Mouse (Mus musculus): Measurements from ENCODE around the gene D6Ertd527e. TPM values are rescaled to one million over a fixed set of nuclear protein-coding genes. Genes with fewer than 3 reads are reported as not detected.
A peak's percentile ranks its signal among the peaks of the same experiment; 100 is the strongest.

The D6Ertd527e gene
- polyA plus RNA-seq, 1 experiment from 2014 or later: 0.53 TPM

GRCm38 (mm10) chr6:87099671-87100296 is 4.8 kb upstream of the D6Ertd527e start:
- H3K27ac ChIP-seq (ENCODE audit: low read depth): peak overlapping the region; percentile 61; the same call in 1 of the 2 replicates
- ATAC-seq (ENCODE audit: insufficient read depth): no peak
- no peaks in the 10 kb centered on the region for H3K36me3 ChIP-seq (ENCODE audit: insufficient read depth)
- DNase-seq: peak; percentile 90
- no peak for TF ChIP-seq CTCF (IDR thresholded peaks at IDR 0.05; ENCODE audit: low read depth)
- H3K27me3 ChIP-seq (ENCODE audit: insufficient read depth, low read length): no peaks in the 10 kb centered on the region
- no peak overlapping the region for H3K4me2 ChIP-seq
- 34% methylated on average over 7 of the region's 7 CpGs for WGBS
- H3K4me1 ChIP-seq (ENCODE audit: insufficient read depth): peaks cover 9% of the 10 kb centered on the region; the same call in 1 of the 2 replicates
- no peaks in the 10 kb centered on the region for H3K9me3 ChIP-seq (ENCODE audit: low read depth, low read length)
- no peak overlapping the region for H3K4me3 ChIP-seq (ENCODE audit: low read depth, low read length)
- H3K9ac ChIP-seq: no peak overlapping the region

- Histone ChIP-seq H3K9me3 (ENCODE audit: low read depth, low read length) (no peaks in the 10 kb centered on the region), H3K36me3 (ENCODE audit: insufficient read depth) (no peaks in the 10 kb centered on the region), H3K4me1 (ENCODE audit: insufficient read depth) (peaks cover 9% of the 10 kb centered on the region; the same call in 1 of the 2 replicates), H3K27ac (ENCODE audit: low read depth) (peak overlapping the region; percentile 61; the same call in 1 of the 2 replicates), H3K9ac (no peak overlapping the region), H3K27me3 (ENCODE audit: insufficient read depth, low read length) (no peaks in the 10 kb centered on the region), H3K4me3 (ENCODE audit: low read depth, low read length) (no peak overlapping the region), H3K4me2 (no peak overlapping the region)
- no peak for ATAC-seq (ENCODE audit: insufficient read depth)
- TF ChIP-seq CTCF (IDR thresholded peaks at IDR 0.05; ENCODE audit: low read depth): no peak
- WGBS: 63% methylated on average over 9 of the region's 9 CpGs
- peak; percentile 17 for DNase-seq
Observed at GRCm38 (mm10) chr6:87100297-87101020, 4.1 kb upstream of the D6Ertd527e start.

DNA sequence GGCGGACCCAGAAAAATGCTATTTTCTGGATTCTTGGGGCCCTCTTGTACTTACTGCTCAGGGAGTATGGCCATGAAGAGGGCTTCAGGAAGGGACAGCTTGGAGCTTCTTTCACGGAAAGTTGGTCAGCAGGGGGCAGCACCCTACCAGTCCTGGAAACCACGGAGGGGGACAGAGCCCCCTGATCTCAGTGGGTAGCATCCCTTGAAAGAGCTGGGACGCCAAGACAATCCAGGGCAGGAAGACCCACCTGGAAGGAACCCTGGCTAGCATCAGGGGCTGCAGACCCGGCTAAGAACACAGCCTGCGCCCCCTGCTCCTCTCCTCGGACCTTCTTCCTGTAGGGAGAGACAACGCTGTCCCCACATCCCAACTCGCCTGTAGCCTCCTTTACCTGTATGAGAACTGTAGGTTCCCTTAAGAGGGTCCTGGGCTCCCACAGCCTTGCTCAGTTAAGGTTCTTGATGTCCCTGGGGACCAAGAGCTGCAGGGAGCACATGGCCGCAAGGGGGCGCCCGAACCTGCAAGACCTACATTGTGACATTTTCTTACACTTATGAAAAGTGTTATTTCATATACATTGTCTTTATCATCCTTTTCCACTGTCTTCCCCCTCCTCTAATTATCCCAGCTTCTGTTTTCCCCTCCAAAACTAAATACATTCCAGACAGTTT is 3.1 kb upstream of the D6Ertd527e start:
- Histone ChIP-seq H3K4me1 (ENCODE audit: insufficient read depth) (peaks cover 9% of the 10 kb centered on the region; the same call in 1 of the 2 replicates), H3K9me3 (ENCODE audit: low read depth, low read length) (no peaks in the 10 kb centered on the region), H3K27me3 (ENCODE audit: insufficient read depth, low read length) (no peaks in the 10 kb centered on the region), H3K9ac (0 out of 2 replicates have a peak overlapping the region, but pooled peaks have one; percentile 35), H3K4me3 (ENCODE audit: low read depth, low read length) (0 out of 2 replicates have a peak overlapping the region, but pooled peaks have one; percentile 14), H3K36me3 (ENCODE audit: insufficient read depth) (no peaks in the 10 kb centered on the region), H3K4me2 (peak overlapping the region; percentile 58), H3K27ac (ENCODE audit: low read depth) (peak overlapping the region; percentile 43; the same call in 1 of the 2 replicates)
- peak; percentile 90 for TF ChIP-seq CTCF (IDR thresholded peaks at IDR 0.05; ENCODE audit: low read depth)
- 10% methylated on average over 12 of the region's 12 CpGs for WGBS
- ATAC-seq (ENCODE audit: insufficient read depth) (peak; percentile 68), DNase-seq (peak; percentile 96)

GRCm38 (mm10) chr6:87101955-87102353 is 2.6 kb upstream of the D6Ertd527e start:
- no peaks in the 10 kb centered on the region for H3K27me3 ChIP-seq (ENCODE audit: insufficient read depth, low read length)
- 35% methylated on average over 4 of the region's 4 CpGs for whole genome bisulfite sequencing
- no peak overlapping the region for H3K9ac ChIP-seq
- H3K4me3 ChIP-seq (ENCODE audit: low read depth, low read length): no peak overlapping the region
- peak; percentile 13; the same call in 1 of the 2 replicates for ATAC-seq (ENCODE audit: insufficient read depth)
- H3K4me1 ChIP-seq (ENCODE audit: insufficient read depth): peaks cover 9% of the 10 kb centered on the region; the same call in 1 of the 2 replicates
- DNase-seq: no peak
- H3K36me3 ChIP-seq (ENCODE audit: insufficient read depth): no peaks in the 10 kb centered on the region
- no peak for TF ChIP-seq CTCF (IDR thresholded peaks at IDR 0.05; ENCODE audit: low read depth)
- no peaks in the 10 kb centered on the region for H3K9me3 ChIP-seq (ENCODE audit: low read depth, low read length)
- H3K4me2 ChIP-seq: no peak overlapping the region
- H3K27ac ChIP-seq (ENCODE audit: low read depth): peak overlapping the region; percentile 43; the same call in 1 of the 2 replicates

DNA sequence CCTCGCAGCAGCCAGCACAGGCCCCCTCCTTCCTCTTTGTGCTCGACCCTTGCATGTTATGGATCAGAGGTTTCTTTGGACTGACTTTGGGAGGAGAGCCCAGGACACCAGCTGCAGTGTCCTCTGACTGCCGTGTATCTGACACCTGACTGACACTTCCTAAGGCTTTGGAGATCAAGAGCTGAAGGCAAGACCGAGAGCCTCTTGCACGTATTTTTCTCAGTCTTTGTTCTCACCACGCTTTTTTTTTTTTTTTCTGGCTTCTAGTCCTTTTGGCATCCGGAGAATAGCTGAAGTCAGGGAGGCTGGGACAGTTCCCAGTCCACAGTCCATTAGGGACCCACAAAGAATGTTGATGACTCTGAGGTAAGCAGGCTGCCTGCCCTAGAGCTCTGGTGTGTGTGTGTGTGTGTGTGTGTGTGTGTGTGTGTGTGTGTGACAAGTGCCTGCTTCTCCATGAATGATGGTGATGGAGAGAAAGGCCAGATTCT is 2.1 kb upstream of the D6Ertd527e start:
- peak overlapping the region; percentile 43; the same call in 1 of the 2 replicates for H3K27ac ChIP-seq (ENCODE audit: low read depth)
- H3K4me2 ChIP-seq: no peak overlapping the region
- TF ChIP-seq CTCF (IDR thresholded peaks at IDR 0.05; ENCODE audit: low read depth): no peak
- no peaks in the 10 kb centered on the region for H3K9me3 ChIP-seq (ENCODE audit: low read depth, low read length)
- H3K36me3 ChIP-seq (ENCODE audit: insufficient read depth): no peaks in the 10 kb centered on the region
- H3K4me1 ChIP-seq (ENCODE audit: insufficient read depth): peaks cover 9% of the 10 kb centered on the region; the same call in 1 of the 2 replicates
- 21% methylated on average over 7 of the region's 7 CpGs for WGBS
- no peak overlapping the region for H3K4me3 ChIP-seq (ENCODE audit: low read depth, low read length)
- ATAC-seq (ENCODE audit: insufficient read depth) (no peak), DNase-seq (peak; percentile 39)
- H3K27me3 ChIP-seq (ENCODE audit: insufficient read depth, low read length): no peaks in the 10 kb centered on the region
- no peak overlapping the region for H3K9ac ChIP-seq

- Histone ChIP-seq H3K4me2 (no peak overlapping the region), H3K36me3 (ENCODE audit: insufficient read depth) (no peaks in the 10 kb centered on the region), H3K9ac (no peak overlapping the region), H3K4me3 (ENCODE audit: low read depth, low read length) (no peak overlapping the region), H3K4me1 (ENCODE audit: insufficient read depth) (peaks cover 9% of the 10 kb centered on the region; the same call in 1 of the 2 replicates), H3K27me3 (ENCODE audit: insufficient read depth, low read length) (no peaks in the 10 kb centered on the region), H3K9me3 (ENCODE audit: low read depth, low read length) (no peaks in the 10 kb centered on the region), H3K27ac (ENCODE audit: low read depth) (no peak overlapping the region)
- no peak for DNase-seq
- no peak for TF ChIP-seq CTCF (IDR thresholded peaks at IDR 0.05; ENCODE audit: low read depth)
- WGBS: 88% methylated on average over 1 of the region's 1 CpGs
- no peak for ATAC-seq (ENCODE audit: insufficient read depth)
Observed at GRCm38 (mm10) chr6:87103314-87103713, 1.2 kb upstream of the D6Ertd527e start.
